Mouse (Mus musculus): Measurements from ENCODE around the gene Tbc1d7.
A peak's percentile ranks its signal among the peaks of the same experiment; 100 is the strongest.

The Tbc1d7 gene

GRCm38 (mm10) chr13:43193932-43194331 lies 22.6 kb upstream of the Tbc1d7 start:
- DNase-seq (ENCODE audit: low spot score in 2 of 2), result no peak

GRCm38 (mm10) chr13:43193266-43193665 lies 22.0 kb upstream of the Tbc1d7 start:
- no peak for DNase-seq (ENCODE audit: low spot score in 2 of 2)

GRCm38 (mm10) chr13:43191741-43192192 lies 20.5 kb upstream of the Tbc1d7 start:
- DNase-seq (ENCODE audit: low spot score in 2 of 2), result no peak

GRCm38 (mm10) chr13:43191290-43191689 lies 20.0 kb upstream of the Tbc1d7 start:
- no peak for DNase-seq (ENCODE audit: low spot score in 2 of 2)

GRCm38 (mm10) chr13:43187736-43188135 lies 16.4 kb upstream of the Tbc1d7 start:
- no peak for DNase-seq (ENCODE audit: low spot score in 2 of 2)

DNA sequence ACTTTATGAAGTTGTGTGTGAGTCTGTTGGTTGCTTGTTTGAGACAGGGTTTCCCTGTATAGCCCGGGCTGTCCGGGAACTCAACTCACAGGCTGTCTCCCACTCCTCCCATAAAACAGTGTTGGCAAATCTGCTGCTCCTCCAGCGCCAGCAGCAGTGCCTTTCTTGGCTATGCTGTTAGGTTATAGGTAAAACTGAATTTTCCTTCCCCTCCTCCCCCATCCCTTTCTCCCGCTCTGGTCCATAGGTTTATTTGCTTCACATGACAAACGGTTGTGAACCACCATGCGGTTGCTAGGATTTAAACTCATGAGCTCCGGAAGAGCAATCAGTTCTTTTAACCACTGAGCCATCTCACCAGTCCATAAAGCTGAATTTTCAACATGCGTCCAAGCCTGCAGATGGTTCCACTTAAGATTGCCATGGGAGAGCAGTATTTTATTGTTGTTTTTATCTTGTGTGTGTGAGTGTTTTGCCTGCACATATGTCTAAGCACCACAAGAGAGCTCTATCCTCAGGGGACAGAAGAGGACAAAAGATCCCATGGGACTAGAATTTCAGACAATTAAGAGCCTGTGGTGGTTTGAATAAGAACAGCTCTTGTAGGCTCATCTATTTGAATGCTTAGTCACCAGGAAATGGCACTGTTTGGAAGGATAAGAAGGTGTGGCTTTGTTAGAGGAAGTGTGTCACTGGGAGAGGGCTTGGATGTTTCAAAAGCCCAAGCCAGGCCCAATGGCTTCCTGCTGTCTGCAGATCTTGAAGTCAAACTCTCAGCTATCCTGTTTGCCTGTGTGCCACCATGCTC lies 12.2 kb upstream of the Tbc1d7 start:
- DNase-seq (ENCODE audit: low spot score in 2 of 2), result no peak

- DNase-seq (ENCODE audit: low spot score in 2 of 2), result peak; percentile 66 to 89
Observed at GRCm38 (mm10) chr13:43182465-43183201, 11.3 kb upstream of the Tbc1d7 start.

- DNase-seq (ENCODE audit: low spot score in 2 of 2), result peak in 1 of 2 experiments; percentile 49
Observed at GRCm38 (mm10) chr13:43181104-43181503, 9.8 kb upstream of the Tbc1d7 start.

- DNase-seq (ENCODE audit: low spot score in 2 of 2), result no peak
Observed at GRCm38 (mm10) chr13:43177317-43177716, 6.0 kb upstream of the Tbc1d7 start.

GRCm38 (mm10) chr13:43176676-43177075 lies 5.4 kb upstream of the Tbc1d7 start:
- no peak for DNase-seq (ENCODE audit: low spot score in 2 of 2)

DNA sequence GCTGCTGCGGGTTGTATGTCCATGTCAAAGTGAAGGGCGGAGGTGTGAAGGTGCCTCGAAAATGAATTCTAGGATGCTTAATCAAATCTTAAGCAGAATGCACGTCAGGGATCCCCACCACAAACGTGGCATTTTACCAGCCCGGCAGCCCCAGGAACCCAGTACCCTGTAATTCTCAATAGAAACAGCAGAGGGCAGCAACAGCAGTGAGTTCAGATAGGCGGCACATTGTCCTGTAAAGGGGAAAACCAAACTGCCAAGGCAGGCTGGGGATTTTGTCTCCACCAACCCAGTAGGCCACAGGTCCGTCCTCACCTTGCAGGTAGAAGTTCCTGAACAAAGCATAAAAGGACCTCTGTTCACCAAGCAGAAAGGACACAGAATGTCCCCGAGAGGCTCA lies 2.0 kb upstream of the Tbc1d7 start:
- DNase-seq (ENCODE audit: low spot score in 2 of 2), result peak; percentile 68 to 79

- peak in 1 of 2 experiments; percentile 52 for DNase-seq (ENCODE audit: low spot score in 2 of 2)
Observed at GRCm38 (mm10) chr13:43172036-43172713, 874 bp upstream of the Tbc1d7 start.

DNA sequence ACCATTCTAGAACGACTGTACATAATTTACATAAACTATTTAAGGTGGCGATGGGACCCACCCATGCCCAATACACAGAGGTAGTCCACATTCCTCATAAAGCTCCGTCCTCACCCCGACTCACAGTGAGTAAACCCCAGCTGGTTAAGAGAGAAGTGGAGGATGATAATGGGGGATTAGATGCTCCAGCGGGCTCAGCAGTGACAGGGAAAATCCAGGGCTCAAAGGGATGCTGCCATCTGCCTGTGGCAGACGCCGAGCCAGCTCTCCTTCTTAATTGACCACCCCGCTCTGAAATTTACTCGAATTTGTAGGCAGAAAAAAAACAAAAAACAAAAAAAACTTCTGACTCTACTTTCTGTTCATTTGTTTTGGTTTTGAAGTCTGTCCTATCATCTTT lies 3.6 kb downstream of the Tbc1d7 start:
- DNase-seq (ENCODE audit: low spot score in 2 of 2), result no peak

- DNase-seq (ENCODE audit: low spot score in 2 of 2), result no peak
Observed at GRCm38 (mm10) chr13:43159429-43159828, 11.9 kb downstream of the Tbc1d7 start.

GRCm38 (mm10) chr13:43158281-43158680 lies 13.0 kb downstream of the Tbc1d7 start:
- DNase-seq (ENCODE audit: low spot score in 2 of 2), result no peak

GRCm38 (mm10) chr13:43157370-43157769 lies 13.9 kb downstream of the Tbc1d7 start:
- no peak for DNase-seq (ENCODE audit: low spot score in 2 of 2)

DNA sequence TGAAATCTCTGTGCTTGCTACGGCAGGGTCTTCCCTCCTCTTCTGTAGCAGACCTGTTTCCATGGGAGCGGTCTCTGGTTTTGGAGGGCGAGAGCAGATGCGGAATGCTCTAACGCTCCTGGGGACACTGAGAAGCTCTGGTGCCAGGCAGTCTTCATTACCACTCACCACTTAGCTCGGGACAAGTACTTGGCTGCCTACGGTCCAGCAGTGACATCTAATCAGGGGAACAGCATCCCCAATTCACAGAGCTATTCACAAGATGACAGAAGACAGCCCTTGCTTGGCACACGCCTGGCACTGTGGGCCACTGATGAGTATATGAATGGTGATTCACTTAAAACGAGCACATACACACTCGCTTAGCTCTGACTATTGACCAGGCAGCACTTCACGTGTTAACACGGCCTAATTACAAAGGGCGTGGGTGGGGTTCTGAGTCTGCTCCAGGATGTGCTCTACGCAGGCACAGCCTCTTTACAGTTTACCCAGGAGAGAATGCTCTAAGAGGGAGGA lies 19.2 kb downstream of the Tbc1d7 start:
- no peak for DNase-seq (ENCODE audit: low spot score in 2 of 2)

- DNase-seq (ENCODE audit: low spot score in 2 of 2), result no peak
Observed at GRCm38 (mm10) chr13:43149661-43150060, 21.6 kb downstream of the Tbc1d7 start.

DNA sequence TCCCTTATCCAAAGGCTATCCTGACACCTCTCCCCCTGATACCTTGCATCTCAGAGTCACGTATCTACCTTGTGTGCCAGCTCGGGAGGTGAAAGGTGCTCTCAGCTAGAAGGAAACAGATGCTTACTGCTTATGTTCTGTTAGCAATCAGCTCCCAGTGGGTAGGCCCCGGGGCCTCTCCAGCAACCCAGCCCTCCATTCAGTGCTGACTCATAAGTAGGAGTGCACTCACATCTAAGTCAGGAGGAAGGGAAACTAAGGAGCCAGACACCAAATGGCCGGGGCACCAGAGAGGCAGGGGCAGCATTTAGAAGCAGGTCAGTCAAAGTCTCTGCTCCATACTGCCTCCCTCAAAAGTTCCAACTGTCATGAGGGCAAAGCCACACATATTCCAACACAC lies 22.6 kb downstream of the Tbc1d7 start:
- no peak for DNase-seq (ENCODE audit: low spot score in 2 of 2)

- no peak for DNase-seq (ENCODE audit: low spot score in 2 of 2)
Observed at GRCm38 (mm10) chr13:43146515-43147258, 24.6 kb downstream of the Tbc1d7 start.

DNA sequence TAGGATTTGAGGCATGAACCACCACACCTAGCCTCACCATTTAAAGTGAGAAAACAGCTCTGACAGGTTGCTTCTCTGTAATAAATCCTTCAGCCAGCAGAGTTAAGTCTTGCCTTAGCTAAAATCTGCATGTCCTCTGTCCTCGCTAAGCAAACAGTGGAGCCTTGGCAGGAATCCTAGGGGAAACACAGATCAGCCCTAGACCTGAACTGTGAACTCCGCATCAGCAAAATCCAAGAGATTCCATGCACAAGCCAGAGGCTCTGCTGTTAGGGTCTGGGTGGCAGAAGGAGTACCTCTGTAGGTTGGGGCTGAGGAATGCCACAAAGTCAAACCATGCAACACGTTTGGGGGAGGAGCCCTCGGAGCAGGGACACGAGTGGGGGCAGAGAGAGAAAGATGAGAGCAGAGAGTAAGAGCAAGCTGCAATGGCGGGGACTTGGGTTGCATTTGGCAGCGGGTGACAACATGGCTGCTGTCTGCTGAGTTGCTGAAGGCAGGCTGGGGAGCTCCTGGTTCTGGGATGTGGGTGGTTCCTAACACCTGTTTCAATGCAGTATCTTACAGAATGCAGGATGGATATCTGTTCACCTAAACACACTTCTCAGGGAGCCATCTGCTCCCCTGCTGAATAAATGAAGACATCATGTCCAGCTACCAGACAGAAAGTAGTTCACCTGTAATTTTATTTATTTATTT lies 26.4 kb downstream of the Tbc1d7 start:
- no peak for DNase-seq (ENCODE audit: low spot score in 2 of 2)
